Mouse (Mus musculus) testis, adult 2 months (tissue): Measurements from ENCODE around the gene Mrps12. TPM values are rescaled to one million over a fixed set of nuclear protein-coding genes. Genes with fewer than 3 reads are reported as not detected.
A peak's percentile ranks its signal among the peaks of the same experiment; 100 is the strongest.

Experiments used
- H3K27ac ChIP-seq: fragments of 200-500 bp; 2 replicates; pipeline ENCODE4 v1.5.1; 2012; ENCODE audit warnings: low read depth, low read length; ENCODE audit not compliant: control insufficient read depth, insufficient read depth
- H3K27me3 ChIP-seq: fragments of 200-500 bp; 2 replicates; pipeline ENCODE4 v1.6.1; 2012; ENCODE audit warnings: mild to moderate bottlenecking, low read length, moderate library complexity; ENCODE audit not compliant: control insufficient read depth, insufficient read depth
- H3K36me3 ChIP-seq: fragments of 200-500 bp; 2 replicates; pipeline ENCODE4 v1.6.1; 2012; ENCODE audit warnings: mild to moderate bottlenecking, low read length; ENCODE audit not compliant: control insufficient read depth, insufficient read depth
- H3K4me1 ChIP-seq: fragments of 200-500 bp; 2 replicates; pipeline ENCODE4 v1.6.1; 2012; ENCODE audit warnings: low read length; ENCODE audit not compliant: control insufficient read depth, insufficient read depth
- H3K4me3 ChIP-seq: fragments of 200-500 bp; 2 replicates; pipeline ENCODE4 v1.5.1; 2012; ENCODE audit warnings: low read depth, mild to moderate bottlenecking, low read length, moderate library complexity, mixed read lengths; ENCODE audit not compliant: control insufficient read depth
- CTCF ChIP-seq: fragments of 200-500 bp; IDR thresholded peaks from 2 replicates; pipeline ENCODE4 v1.5.1; 2012; ENCODE audit warnings: low read depth, mild to moderate bottlenecking, inconsistent platforms, low read length, moderate library complexity; ENCODE audit not compliant: control insufficient read depth, insufficient read depth, insufficient replicate concordance
- POLR2A ChIP-seq: fragments of 200-500 bp; IDR thresholded peaks from 2 replicates; pipeline ENCODE4 v1.6.1; 2012; ENCODE audit warnings: low read depth, mild to moderate bottlenecking, inconsistent platforms, low read length, moderate library complexity; ENCODE audit not compliant: control insufficient read depth
- polyA plus RNA-seq: library from polyadenylated mRNA; depleted of rRNA; stranded (reverse); fragments of >200 nt; gene quantifications from 2 replicates; pipeline ENCODE4 v1.2.3, GENCODE M21; 2012

Gene Mrps12
- polyA plus RNA-seq, 1 experiment: 29.5 TPM

DNA sequence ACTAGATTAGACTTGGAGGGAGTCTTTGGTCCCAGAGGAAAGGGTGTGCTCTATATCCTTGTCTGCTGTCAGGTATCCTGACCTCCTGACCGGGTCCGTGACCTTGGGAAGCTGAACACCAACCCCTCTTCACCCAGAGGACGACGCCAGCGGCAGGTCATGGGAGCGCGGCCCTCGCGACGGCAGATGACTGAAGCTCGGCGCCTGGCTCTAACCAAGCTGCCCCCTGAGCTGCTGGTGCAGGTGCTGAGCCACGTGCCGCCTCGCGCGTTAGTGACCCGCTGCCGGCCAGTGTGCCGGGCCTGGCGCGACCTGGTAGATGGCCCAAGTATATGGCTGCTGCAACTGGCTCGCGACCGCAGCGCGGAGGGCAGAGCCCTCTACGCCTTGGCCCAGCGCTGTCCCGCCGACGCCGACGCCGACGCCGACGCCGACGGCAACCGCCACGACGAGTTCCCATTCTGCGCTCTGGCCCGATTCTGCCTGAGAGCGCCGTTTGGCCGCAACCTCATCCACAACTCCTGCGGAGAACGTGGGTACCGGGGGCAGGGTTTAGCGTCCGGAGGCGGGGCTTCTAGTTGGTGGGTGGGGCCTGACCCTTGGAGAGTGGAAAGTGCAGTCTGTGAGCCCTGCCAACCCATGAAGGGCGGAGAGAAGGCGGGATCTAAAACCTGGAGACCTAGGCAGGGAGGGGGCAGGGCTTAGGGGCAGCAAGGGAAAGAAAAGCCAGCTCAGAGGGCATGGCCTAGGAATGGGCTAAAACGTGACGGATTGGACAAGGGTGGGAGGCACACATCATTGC lies 9.1 kb downstream of the Mrps12 start:
- Histone ChIP-seq H3K36me3 (no peaks in the 10 kb centered on the region), H3K27me3 (no peaks in the 10 kb centered on the region), H3K27ac (peak overlapping the region; percentile 32; the same call in 1 of the 2 replicates), H3K4me3 (peak overlapping the region; percentile 73), H3K4me1 (peaks cover 21% of the 10 kb centered on the region)
- TF ChIP-seq POLR2A (peak; percentile 30; the same call in 1 of the 2 replicates), CTCF (no peak)

DNA sequence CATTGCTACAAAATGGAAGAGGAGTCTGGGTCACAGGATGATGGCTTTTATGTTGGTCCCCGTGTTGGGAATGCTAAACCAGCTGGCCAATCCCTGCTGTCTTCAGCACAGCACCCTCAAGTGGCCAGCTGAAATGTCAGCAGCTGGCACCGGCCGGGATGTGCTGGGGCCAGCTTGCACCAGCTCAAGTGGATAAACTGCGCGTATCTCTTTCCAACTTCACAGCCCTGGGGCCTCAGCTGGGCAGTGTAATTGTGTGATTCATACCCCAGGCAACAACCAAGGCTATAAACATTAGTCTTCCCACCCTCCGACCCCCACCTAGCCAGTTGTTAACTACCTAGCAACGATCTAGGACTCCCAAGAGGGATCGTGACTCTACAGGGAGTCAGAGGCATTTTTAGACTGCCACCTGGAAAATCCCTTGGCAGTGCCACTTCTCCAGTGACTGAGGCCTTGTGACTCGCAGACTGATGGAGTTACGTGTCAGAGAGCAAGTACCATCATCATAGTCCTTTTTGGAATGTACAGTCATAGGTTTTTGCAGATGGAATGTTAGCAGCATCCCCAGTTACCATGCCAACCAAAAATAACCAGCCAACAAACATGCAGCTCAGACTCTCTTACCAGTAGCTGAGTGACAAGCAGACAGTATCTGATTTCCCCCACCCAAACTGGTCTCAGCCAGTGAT lies 13.8 kb downstream of the Mrps12 start:
- Histone ChIP-seq H3K4me1 (peaks cover 11% of the 10 kb centered on the region), H3K27ac (no peak overlapping the region), H3K4me3 (no peak overlapping the region), H3K36me3 (no peaks in the 10 kb centered on the region), H3K27me3 (no peaks in the 10 kb centered on the region)
- no peak for TF ChIP-seq POLR2A
- peak; percentile 31; the same call in 1 of the 2 replicates for TF ChIP-seq CTCF

DNA sequence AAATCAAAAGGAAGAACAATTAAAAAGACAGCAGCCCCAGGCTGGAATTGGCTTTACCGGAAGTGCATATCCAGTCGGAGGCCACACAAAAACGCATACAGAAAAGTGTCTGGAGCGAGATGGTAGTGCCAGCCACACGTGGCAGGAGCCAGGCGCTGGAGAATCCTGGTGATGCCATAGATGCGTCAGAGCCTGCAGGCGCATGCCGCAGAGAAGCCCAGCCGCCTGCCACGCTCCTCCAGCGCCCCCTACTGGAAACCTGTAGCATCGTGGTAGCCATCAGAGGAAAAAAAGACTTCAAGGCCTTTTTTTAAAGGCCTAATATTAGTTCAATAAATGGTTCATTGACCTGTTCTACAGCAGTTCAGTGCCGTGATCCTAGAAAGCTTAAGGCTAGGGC lies 15.0 kb downstream of the Mrps12 start:
- H3K27ac ChIP-seq: no peak overlapping the region
- H3K27me3 ChIP-seq: no peaks in the 10 kb centered on the region
- peak overlapping the region; percentile 65 for H3K4me3 ChIP-seq
- H3K4me1 ChIP-seq: peaks cover 4% of the 10 kb centered on the region; the same call in 1 of the 2 replicates
- peak; percentile 87 for TF ChIP-seq CTCF
- no peak for TF ChIP-seq POLR2A
- no peaks in the 10 kb centered on the region for H3K36me3 ChIP-seq

DNA sequence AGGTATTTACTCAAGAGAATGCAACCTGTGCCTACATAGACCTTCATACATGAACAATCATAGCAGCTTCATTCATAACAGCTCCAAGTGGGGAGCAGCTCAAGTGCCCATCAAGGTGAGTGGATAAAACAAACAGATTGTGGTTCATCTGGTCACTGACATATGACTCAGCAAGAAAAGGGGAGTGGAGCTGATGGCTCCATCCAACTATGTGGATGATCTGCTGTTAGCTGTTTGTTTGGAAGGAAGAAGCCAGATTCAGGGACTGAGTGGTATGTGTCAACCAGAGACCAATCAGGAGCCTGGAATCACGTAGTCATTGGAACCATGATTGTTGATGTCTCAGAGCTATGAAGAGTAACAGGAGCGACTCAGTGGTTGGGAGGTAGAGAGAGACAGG lies 17.0 kb downstream of the Mrps12 start:
- Histone ChIP-seq H3K27ac (no peak overlapping the region), H3K4me3 (no peak overlapping the region)
- TF ChIP-seq CTCF (no peak), POLR2A (no peak)

DNA sequence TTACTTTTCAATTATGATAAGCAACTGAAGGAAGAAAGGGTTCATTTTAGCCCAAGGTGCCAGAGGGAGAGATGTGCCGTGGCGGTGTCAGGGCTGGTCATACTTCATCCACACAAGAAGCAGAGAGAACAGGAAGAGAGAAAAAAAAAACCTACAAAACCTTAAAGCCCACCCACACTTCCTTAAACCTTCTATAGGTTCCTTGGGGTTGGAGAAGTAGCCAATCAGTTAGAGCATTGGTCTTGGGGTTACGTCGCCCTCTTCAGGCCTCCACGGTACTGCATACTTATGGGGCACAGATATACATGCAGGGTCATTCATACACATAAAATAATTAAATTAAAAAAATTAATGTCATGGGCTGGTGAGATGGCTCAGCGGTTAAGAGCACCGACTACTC lies 19.5 kb downstream of the Mrps12 start:
- Histone ChIP-seq H3K36me3 (no peaks in the 10 kb centered on the region), H3K27ac (no peak overlapping the region), H3K27me3 (no peaks in the 10 kb centered on the region), H3K4me1 (no peaks in the 10 kb centered on the region; the same call in none of the 2 replicates), H3K4me3 (no peak overlapping the region)
- TF ChIP-seq POLR2A (no peak), CTCF (no peak; the same call in 1 of the 2 replicates)

More for the DNA sequence above, 17.0 kb downstream of the Mrps12 start:
- Histone ChIP-seq H3K36me3 (no peaks in the 10 kb centered on the region), H3K27me3 (no peaks in the 10 kb centered on the region), H3K4me1 (peaks cover 4% of the 10 kb centered on the region; the same call in 1 of the 2 replicates)

DNA sequence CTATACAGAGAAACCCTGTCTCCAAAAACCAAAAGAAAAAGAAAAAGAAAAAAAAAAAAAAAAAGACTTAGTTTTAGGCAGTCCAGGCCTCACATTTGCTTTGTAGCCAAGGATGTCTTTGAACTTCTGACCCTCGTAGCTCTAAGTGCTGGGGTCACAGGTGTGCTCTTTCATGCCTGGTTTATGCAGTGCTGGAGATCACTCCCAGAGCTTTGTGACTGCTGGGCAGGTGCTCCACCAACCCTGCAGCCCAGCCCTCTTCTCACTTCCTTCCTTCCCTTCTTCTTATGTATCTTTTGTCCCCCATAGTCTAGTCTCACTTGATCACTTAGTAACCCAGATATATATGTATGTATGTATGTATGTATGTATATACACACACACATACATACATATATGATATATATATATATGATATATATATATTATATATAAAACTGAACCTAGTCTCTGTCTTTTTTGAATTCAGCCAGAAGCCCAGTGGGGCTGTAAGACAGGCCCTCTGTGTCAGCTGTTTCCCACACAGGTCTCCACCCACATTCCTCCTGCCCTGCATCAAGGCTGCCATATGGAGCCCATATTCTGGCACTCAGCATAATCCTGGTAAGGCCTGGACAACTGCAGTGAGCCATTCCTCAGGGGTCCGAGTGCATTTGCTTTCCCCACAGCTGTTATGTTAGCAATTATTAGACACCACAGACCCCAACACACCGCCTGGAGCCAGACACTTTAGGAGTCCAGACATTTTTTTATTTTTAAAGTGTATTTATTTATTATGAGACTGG lies 20.7 kb downstream of the Mrps12 start:
- TF ChIP-seq POLR2A (no peak), CTCF (no peak)
- no peak overlapping the region for H3K27ac ChIP-seq

DNA sequence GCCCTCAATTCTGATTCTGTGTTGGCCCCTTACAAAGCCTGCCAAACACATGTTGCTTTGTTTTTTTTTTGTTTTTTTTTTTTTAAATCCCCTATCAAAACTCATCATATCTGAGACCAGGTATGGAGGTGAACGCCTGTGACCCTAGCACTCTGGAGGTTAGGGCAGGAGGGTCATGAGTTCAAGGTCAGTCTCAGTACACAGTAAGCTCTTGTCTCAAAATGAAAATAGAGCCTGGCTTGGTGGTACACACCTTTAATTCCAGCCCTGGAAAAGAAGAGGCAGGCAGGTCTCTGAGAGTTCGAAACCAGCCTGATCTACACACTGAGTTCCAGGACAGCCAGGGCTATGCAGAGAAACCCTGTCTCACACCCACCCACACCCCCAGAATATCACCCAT lies 22.0 kb downstream of the Mrps12 start:
- TF ChIP-seq POLR2A (no peak), CTCF (no peak)
- H3K4me1 ChIP-seq: peaks cover 2% of the 10 kb centered on the region; the same call in 1 of the 2 replicates
- no peak overlapping the region for H3K4me3 ChIP-seq
- peaks cover 2% of the 10 kb centered on the region; the same call in 1 of the 2 replicates for H3K27me3 ChIP-seq
- no peak overlapping the region for H3K27ac ChIP-seq
- H3K36me3 ChIP-seq: no peaks in the 10 kb centered on the region

More for the DNA sequence above, 20.7 kb downstream of the Mrps12 start:
- Histone ChIP-seq H3K4me1 (peaks cover 2% of the 10 kb centered on the region; the same call in 1 of the 2 replicates), H3K36me3 (no peaks in the 10 kb centered on the region), H3K4me3 (no peak overlapping the region), H3K27me3 (peaks cover 2% of the 10 kb centered on the region; the same call in 1 of the 2 replicates)
